Mouse (Mus musculus) limb, embryonic 10.5 days (tissue): ENCODE measurements around the gene Zfp292. TPM values are rescaled to one million over a fixed set of nuclear protein-coding genes. Genes with fewer than 3 reads are reported as not detected.
"Not testable (repeated sequence)": the region's sequence is repeated elsewhere in the genome, so short reads cannot be mapped to it uniquely, and the experiment has no call there.

Source experiments
- DNase-seq: peaks from one replicate; pipeline ENCODE4 v3.0.0-alpha.2; 2017; ENCODE audit warnings: low spot score
- H3K27ac ChIP-seq: fragments of 300-500 bp; sonication (generic); 2 replicates; pipeline ENCODE4 v1.5.1; 2016; ENCODE audit warnings: mild to moderate bottlenecking
- H3K27me3 ChIP-seq: fragments of 300-500 bp; sonication (generic); 2 replicates; pipeline ENCODE4 v1.6.1; 2016; ENCODE audit warnings: low read depth, mild to moderate bottlenecking; ENCODE audit not compliant: poor library complexity, severe bottlenecking
- H3K36me3 ChIP-seq: fragments of 300-500 bp; sonication (generic); 2 replicates; pipeline ENCODE4 v1.6.1; 2016; ENCODE audit warnings: mild to moderate bottlenecking, moderate library complexity
- H3K4me1 ChIP-seq: fragments of 300-500 bp; sonication (generic); 2 replicates; pipeline ENCODE4 v1.6.1; 2016
- H3K4me3 ChIP-seq: fragments of 300-500 bp; sonication (generic); 2 replicates; pipeline ENCODE4 v1.5.1; 2016; ENCODE audit warnings: mild to moderate bottlenecking, moderate library complexity
- H3K9me3 ChIP-seq: fragments of 300-500 bp; sonication (generic); replicated peaks from 2 replicates; pipeline ENCODE4 v1.6.1; 2016; ENCODE audit warnings: mild to moderate bottlenecking
- WGBS: fragments of 180-500 bp; shearing (Covaris S2); methylation state at CpG from one replicate; pipeline ENCODE4 v1.1.7; 2016; 5-methylcytosine and 5-hydroxymethylcytosine counted together
- polyA plus RNA-seq: library from polyadenylated mRNA; unstranded; fragments of >200 nt; fragmentation: Nextera tagmentation; extraction: Ambion mirVana; gene quantifications from 2 replicates; pipeline ENCODE4 v1.2.1, GENCODE M21; 2016

The Zfp292 gene
- 20.5 and 25.3 TPM in 2 replicates for polyA plus RNA-seq

DNA sequence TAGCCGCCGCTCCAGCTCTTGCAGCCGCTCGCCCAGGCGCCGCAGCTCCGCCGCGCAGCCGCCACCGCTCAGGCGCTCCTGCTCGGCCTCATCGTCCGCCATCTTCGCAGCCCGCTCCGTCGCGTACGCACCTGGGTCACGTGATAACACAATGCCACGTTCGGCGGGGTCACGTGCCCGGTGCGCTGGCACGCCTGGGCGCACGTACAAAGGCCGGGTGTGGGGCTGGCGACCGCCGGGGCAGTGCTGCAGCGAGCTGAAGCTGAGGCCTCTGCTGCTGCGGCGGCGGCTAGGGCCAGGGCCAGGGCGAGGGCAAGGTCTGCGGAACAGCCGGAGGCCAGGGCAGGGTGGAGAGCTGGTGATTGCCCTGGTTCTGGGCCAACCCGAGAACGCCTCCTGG is at the start of gene Zfp292:
Gene Zfp292, minus strand, starts transcription at position 143 of the 400 bp plus-strand sequence.
- Histone ChIP-seq H3K4me3 (peak within 1 kb of the TSS; percentile 98), H3K27me3 (no peaks in the 10 kb centered on the region), H3K27ac (peak within 1 kb of the TSS; percentile 100), H3K4me1 (peaks cover 35% of the 10 kb centered on the region), H3K36me3 (peaks cover 25% of the 10 kb centered on the region), H3K9me3 (no peaks in the 10 kb centered on the region)
- 4% methylated on average over 44 of the region's 44 CpGs for WGBS
- DNase-seq: peak; percentile 98

DNA sequence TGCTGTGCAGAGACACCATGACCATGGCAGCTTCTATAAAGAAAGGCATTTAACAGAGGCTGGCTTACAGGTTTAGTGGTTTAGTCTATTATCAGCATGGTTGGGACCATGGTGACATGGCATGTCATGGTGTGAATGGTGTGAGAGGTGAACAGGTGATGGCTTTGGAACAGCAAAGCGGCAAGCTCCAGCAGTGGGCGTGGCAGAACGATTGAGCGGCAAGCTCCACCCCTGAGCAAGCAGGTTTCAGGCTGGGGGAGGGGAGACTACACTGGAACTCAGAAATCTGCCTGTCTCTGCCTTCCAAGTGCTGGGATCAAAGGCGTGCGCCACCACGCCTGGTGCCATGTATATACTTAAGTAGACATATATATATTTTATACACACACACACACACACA is 45.6 kb upstream of the Zfp292 start:
- H3K4me1 ChIP-seq, H3K27me3 ChIP-seq, H3K27ac ChIP-seq, DNase-seq, H3K36me3 ChIP-seq, H3K9me3 ChIP-seq, H3K4me3 ChIP-seq: not testable (repeated sequence)
- WGBS: 77% methylated on average over 7 of the region's 7 CpGs

DNA sequence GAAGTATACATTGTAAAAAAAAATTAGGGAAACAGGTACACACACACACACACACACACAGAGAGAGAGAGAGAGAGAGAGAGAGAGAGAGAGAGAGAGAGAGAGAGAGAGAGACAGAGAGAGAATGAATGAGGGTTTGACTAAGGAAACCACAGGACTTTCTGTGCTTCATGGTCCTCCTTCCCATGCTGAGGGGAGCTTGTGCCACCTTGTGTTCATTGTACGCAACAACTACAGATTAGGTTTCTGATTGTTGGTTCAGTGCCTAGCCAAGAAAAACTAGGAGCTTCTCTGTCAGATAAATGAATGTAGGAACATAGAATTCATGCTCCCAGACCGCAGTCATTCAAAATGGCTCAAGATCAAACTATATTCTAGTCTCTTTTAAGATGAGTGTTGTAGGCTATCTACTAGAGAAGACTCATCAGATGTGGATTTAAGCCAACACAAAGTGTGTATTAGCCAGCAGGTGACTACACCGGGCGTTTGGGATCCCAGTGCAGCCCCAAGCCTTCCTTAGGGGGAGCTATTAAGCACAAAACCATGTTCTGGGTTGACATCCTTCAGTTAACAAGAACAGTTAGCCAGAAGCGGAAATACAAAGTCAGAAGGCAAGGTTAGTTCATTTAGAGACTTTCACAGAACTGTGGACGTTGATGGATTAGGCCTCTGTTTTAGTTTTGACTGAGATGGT is 39.6 kb upstream of the Zfp292 start:
- WGBS: 68% methylated on average over 6 of the region's 6 CpGs
- Histone ChIP-seq H3K9me3 (no peaks in the 10 kb centered on the region), H3K36me3 (no peaks in the 10 kb centered on the region), H3K27ac (no peak overlapping the region), H3K27me3 (no peaks in the 10 kb centered on the region), H3K4me1 (peaks cover 7% of the 10 kb centered on the region), H3K4me3 (no peak overlapping the region)
- DNase-seq: no peak

DNA sequence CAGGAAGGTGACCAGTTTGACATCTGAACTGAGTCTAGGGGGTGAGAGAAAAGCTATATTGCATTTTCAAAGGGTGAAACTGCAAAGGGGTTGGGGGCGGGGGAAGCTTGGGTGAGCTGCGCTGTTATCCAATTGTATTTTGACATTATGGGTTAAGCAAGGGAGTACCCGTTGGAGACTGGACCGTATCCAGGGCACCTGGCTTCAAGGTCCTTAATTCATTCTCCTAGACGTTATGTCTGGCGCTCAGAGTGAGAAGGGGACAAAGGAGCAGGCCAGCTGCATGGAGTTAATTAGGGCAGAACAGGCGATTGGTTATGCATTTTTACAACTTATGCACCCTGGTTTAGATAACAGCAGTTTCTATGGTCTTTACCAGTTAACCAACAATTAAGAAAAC is 34.6 kb upstream of the Zfp292 start:
- H3K27ac ChIP-seq: peak overlapping the region; percentile 70; the same call in 1 of the 2 replicates
- peak; percentile 45 for DNase-seq
- 53% methylated on average over 7 of the region's 7 CpGs for WGBS
- H3K4me3 ChIP-seq: no peak overlapping the region
- H3K36me3 ChIP-seq: no peaks in the 10 kb centered on the region
- no peaks in the 10 kb centered on the region for H3K9me3 ChIP-seq
- peaks cover 9% of the 10 kb centered on the region for H3K4me1 ChIP-seq
- no peaks in the 10 kb centered on the region for H3K27me3 ChIP-seq

DNA sequence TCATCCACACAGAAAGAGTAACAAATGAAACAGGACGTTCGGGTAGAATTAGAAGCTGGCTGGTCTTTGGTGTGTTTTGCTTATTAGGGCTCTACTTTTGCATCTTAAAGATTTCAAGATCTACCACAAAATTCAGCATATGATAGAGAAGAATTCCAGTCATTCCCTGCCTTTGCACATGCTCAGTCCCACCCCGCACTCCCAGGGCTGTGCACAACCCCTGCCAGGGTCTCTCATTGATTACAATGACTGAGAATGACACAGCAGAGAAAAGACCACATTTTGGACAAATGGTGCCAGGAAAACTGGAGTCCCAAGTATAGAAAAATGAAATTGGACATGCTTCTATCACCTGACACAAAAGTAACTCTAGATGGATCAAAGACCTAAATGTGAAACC is 29.4 kb upstream of the Zfp292 start:
- DNase-seq: no peak
- WGBS: 86% methylated on average over 3 of the region's 3 CpGs
- H3K36me3 ChIP-seq: no peaks in the 10 kb centered on the region

DNA sequence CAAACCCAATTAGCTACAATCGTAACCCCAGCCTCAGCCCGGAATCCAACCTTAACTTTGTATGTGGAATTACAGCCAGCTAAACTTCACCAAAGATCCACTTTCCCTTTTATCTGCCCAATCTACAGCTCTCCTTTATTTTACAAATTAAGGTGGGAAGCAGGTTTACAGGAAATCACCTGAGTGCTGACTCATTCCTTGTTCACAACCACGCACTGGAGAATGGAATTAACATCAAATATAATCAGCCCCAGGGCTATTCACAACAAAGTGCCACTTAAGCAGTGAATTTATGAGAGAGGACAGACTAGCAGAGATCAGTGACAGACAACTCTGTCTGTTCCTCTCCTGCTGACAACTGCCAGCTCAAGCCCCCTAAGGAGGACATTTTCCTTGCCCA is 28.6 kb upstream of the Zfp292 start:
- Histone ChIP-seq H3K27me3 (no peaks in the 10 kb centered on the region), H3K36me3 (no peaks in the 10 kb centered on the region), H3K27ac (no peak overlapping the region), H3K4me1 (0 out of 2 replicates have a peak, but pooled peaks cover 2% of the 10 kb centered on the region), H3K9me3 (no peaks in the 10 kb centered on the region), H3K4me3 (no peak overlapping the region)
- DNase-seq: no peak
- 57% methylated on average over 3 of the region's 3 CpGs for WGBS

More for the DNA sequence above, 29.4 kb upstream of the Zfp292 start:
- Histone ChIP-seq H3K4me1 (peaks cover under 1% of the 10 kb centered on the region), H3K27me3 (no peaks in the 10 kb centered on the region), H3K4me3 (no peak overlapping the region), H3K9me3 (no peaks in the 10 kb centered on the region), H3K27ac (no peak overlapping the region)

DNA sequence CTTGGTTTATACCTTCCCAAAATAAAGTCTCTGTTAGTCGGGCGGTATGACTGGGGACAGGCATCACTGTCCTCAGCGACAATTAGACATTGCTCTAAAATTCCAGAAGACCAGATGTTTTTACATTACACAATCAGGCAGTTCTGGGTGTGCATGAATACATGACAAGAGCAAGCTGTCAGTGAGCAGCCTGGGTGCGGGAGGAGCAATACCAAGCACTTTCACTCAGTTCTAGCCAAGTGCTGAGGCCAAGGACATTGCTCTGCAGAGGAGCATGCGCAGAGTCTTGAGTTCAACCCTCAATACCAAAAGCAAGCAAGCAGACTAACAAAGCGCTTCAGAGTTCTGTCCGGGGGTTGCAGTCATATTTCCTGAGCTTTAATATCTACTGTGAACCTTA is 25.4 kb upstream of the Zfp292 start:
- WGBS: 95% methylated on average over 7 of the region's 7 CpGs
- Histone ChIP-seq H3K27ac (no peak overlapping the region), H3K4me3 (no peak overlapping the region), H3K36me3 (no peaks in the 10 kb centered on the region), H3K4me1 (0 out of 2 replicates have a peak, but pooled peaks cover 2% of the 10 kb centered on the region), H3K27me3 (no peaks in the 10 kb centered on the region), H3K9me3 (no peaks in the 10 kb centered on the region)
- no peak for DNase-seq

DNA sequence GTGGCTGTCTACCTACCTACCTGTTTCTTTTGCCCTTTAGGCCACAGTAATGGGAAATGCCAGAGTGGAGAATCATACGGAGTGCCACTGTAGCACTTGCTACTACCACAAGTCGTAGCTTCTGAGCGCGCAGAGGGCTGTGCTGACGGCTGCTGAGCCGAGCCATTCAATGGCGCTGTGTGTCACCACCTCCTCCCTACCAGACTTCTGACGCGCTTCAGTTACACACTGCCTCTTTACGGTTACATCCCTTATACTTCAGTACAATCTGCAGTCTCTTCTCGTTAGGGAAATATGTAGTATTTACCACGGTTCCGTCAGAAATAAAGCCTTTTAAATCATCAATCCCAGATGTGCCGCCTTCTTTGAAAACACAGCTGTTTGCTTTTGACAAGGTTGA is 24.3 kb upstream of the Zfp292 start:
- no peak for DNase-seq
- no peak overlapping the region for H3K27ac ChIP-seq
- 44% methylated on average over 14 of the region's 14 CpGs for WGBS

DNA sequence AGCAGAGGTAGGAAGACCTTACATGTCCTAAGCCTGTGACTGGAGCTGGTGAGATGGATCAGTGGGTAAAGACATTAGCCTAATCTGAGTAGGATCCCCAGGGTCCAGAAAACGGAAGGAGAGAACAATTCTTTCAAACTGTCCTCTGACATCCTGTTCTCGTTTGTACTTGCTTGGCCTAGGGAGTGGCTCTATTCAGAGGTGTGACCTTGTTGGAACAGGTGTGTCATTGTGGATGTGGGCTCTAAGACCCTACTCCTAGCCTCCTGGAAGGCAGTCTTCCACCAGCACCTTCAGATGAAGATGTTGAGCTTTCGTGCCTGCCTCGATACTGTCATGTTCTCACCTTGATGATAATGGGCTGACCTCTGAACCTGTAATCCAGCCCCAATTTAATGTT is 23.4 kb upstream of the Zfp292 start:
- no peak for DNase-seq
- Histone ChIP-seq H3K27ac (no peak overlapping the region), H3K4me3 (no peak overlapping the region), H3K4me1 (0 out of 2 replicates have a peak, but pooled peaks cover 2% of the 10 kb centered on the region), H3K9me3 (no peaks in the 10 kb centered on the region), H3K27me3 (no peaks in the 10 kb centered on the region), H3K36me3 (no peaks in the 10 kb centered on the region)
- 77% methylated on average over 4 of the region's 4 CpGs for WGBS

More for the DNA sequence above, 24.3 kb upstream of the Zfp292 start:
- no peaks in the 10 kb centered on the region for H3K36me3 ChIP-seq
- no peak overlapping the region for H3K4me3 ChIP-seq
- no peaks in the 10 kb centered on the region for H3K9me3 ChIP-seq
- 0 out of 2 replicates have a peak, but pooled peaks cover 2% of the 10 kb centered on the region for H3K4me1 ChIP-seq
- H3K27me3 ChIP-seq: no peaks in the 10 kb centered on the region

DNA sequence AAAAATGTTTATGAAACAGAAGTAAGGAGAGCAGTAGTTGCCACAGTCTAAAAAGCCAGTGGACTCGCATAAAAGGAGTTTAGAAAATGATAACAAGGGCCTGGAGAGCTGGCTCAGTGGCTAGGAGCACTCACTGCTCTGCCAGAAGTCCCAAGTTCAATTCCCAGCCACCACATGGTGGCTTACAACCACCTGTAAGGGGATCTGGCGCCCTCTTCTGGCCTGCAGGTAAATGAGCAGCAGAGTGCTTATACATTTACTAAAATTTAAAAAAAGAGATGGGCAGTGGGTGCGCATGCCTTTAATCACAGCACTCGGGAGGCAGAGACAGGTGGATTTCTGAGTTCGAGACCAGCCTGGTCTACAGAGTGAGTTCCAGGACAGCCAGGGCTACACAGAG is 22.6 kb upstream of the Zfp292 start:
- DNase-seq: no peak
- H3K27ac ChIP-seq: no peak overlapping the region
- no peaks in the 10 kb centered on the region for H3K9me3 ChIP-seq
- no peak overlapping the region for H3K4me3 ChIP-seq
- 0 out of 2 replicates have a peak, but pooled peaks cover 2% of the 10 kb centered on the region for H3K4me1 ChIP-seq
- WGBS: 61% methylated on average over 5 of the region's 5 CpGs
- H3K27me3 ChIP-seq: no peaks in the 10 kb centered on the region
- no peaks in the 10 kb centered on the region for H3K36me3 ChIP-seq

DNA sequence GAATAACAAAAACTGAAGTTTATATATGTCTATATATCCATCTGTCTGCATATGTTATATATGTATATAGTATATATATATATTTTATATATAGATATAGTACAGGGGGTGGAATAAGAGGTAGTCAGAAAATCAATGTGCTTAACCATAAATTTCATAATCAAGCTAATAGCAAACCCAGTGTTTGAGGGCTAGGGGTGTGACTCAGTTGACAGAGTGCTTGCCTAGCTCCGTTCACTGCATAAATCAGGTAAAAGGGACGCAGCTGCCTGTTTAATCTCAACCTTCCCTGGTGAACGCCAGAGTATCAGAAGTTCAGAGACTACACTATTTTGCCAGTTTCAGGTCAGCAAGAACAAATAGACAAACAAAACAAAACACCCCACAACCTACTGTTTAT is 18.8 kb upstream of the Zfp292 start:
- 77% methylated on average over 3 of the region's 3 CpGs for WGBS

DNA sequence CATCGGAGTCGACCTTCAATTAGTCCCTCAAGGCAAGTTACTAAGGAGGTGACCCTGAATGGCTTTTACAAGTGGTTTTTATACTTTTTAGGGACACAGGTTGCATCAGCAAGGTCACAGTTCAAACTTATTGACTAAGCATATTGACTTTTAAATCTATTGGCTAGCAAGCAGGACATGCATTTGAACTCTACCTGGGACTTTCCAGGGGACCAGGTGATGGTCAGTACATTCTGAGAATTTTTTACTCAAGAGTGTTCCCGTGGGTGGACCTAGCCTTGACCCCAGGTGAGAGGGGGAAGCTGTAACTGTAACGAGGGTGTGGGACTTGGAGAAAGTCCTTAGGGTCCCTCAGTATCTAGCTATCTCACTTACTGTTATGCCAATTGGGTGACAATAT is 18.4 kb upstream of the Zfp292 start:
- no peaks in the 10 kb centered on the region for H3K4me1 ChIP-seq
- H3K36me3 ChIP-seq: no peaks in the 10 kb centered on the region
- 78% methylated on average over 4 of the region's 4 CpGs for WGBS
- H3K9me3 ChIP-seq: no peaks in the 10 kb centered on the region
- H3K4me3 ChIP-seq: no peak overlapping the region
- H3K27me3 ChIP-seq: no peaks in the 10 kb centered on the region
- no peak for DNase-seq
- no peak overlapping the region for H3K27ac ChIP-seq

More for the DNA sequence above, 18.8 kb upstream of the Zfp292 start:
- H3K27me3 ChIP-seq, DNase-seq, H3K27ac ChIP-seq, H3K4me1 ChIP-seq, H3K9me3 ChIP-seq, H3K36me3 ChIP-seq, H3K4me3 ChIP-seq: not testable (repeated sequence)

DNA sequence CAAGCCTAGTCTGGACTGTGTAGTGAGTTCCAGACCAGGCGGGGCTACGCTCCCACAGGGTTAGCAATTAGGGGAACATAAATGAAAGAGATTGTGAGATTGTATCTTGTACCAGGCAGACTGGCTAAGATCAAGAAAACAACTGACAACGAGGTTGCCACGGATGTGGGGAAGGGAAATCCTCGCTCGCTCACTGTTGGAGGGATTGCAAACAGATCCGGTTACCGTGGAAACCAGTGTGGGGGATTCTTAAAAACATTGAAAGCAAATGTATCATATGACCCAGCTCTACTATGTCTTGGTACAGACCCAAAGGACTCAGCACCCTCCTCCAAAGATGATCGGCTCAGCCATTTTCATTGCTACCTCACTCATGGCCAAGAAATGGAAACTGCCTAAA is 17.4 kb upstream of the Zfp292 start:
- WGBS: 62% methylated on average over 9 of the region's 9 CpGs
- Histone ChIP-seq H3K27me3 (no peaks in the 10 kb centered on the region), H3K27ac (no peak overlapping the region), H3K4me3 (no peak overlapping the region), H3K36me3 (no peaks in the 10 kb centered on the region), H3K4me1 (no peaks in the 10 kb centered on the region), H3K9me3 (no peaks in the 10 kb centered on the region)
- DNase-seq: no peak

DNA sequence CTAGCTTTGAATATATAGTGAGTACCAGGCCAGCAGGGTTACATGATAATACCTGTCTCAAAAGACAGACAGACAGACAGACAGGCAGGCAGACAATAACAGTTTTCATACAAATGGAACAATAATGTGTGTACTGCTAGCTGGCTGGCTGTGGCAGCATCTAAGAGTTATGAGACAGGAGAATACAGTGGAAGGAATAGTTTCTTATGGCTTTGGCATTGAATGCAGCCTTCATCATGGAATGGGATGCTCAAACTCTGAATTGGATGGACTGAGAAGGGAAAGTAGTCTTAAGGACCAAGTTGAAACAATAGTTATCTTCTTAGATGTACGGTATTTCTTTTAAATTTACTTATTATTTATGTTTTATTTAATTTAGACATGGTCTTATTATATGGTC is 16.6 kb upstream of the Zfp292 start:
- no peak overlapping the region for H3K4me3 ChIP-seq
- H3K36me3 ChIP-seq: no peaks in the 10 kb centered on the region
- H3K27ac ChIP-seq: no peak overlapping the region
- H3K9me3 ChIP-seq: no peaks in the 10 kb centered on the region
- H3K27me3 ChIP-seq: no peaks in the 10 kb centered on the region
- WGBS: 88% methylated on average over 1 of the region's 1 CpGs
- no peak for DNase-seq
- no peaks in the 10 kb centered on the region for H3K4me1 ChIP-seq
